21 mouse cellular contexts compared by ENCODE assay signal in the genomic region with DNA sequence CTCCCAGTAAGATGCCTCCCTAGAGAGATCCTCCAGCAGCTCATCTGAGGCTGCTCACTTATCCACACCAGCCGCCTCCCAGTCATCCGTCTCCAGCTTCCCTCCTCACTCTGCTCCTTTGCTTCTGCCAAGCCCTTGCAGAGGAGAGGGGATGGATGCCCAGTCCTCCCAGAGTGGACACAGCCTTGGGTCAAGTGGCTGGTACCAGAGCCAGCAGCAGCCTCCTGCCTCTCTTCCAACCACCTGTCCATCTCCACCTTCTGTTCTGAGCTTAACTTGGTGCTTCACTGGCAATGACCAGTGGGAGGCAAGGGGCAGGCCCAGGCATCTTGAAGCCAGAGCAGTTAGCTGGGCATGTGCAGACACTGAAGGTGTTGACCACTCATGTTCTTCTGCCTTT. TPM values are rescaled to one million over a fixed set of nuclear protein-coding genes. Genes with fewer than 3 reads are reported as not detected.
DNase-seq lines count a peak whose midpoint lies in the region; TF ChIP-seq lines count a peak whose summit lies in the region.
"Had no signal": no experiment of that assay in that cellular context is flagged by ENCODE, and none has a peak within 500 bp of the region (broad histone marks: within the 10 kb centered on the region; RNA-seq: fewer than 3 reads in every experiment).

No protein-coding gene starts in this region.

- intact Hi-C loops in gastrocnemius, adult 2 months (cut with DNase I): no loop called here

- peak; percentile 80 for DNase-seq in gastrocnemius, adult 2 months
- DNase-seq in gastrocnemius, postnatal 10 days: no peak
- DNase-seq in cerebellum, adult 9-10 months: peak; percentile 45
- DNase-seq in gastrocnemius, adult 8-10 months (ENCODE audit: low spot score in 2 of 2): peak; percentile 34 to 66
- no peak for DNase-seq in kidney, postnatal 14 days
- no peak for DNase-seq in right cerebral cortex, postnatal 14 days
- DNase-seq in T-cell, adult 2 months (ENCODE audit: low spot score): no peak
- DNase-seq: adrenal gland, postnatal 25 days; heart, adult 18-20 months; kidney, postnatal 36 days; layer of hippocampus, postnatal 36 days; liver, embryonic 13.5 days; lung, adult 2 months; lung, postnatal 14 days; right cerebral cortex, postnatal 4 days; thymus, postnatal 25 days had no signal

- H3K27ac ChIP-seq in gastrocnemius, adult 2 months: peak overlapping the region; percentile 91; the same call in 1 of the 2 replicates
- H3K27ac ChIP-seq: embryonic facial prominence, embryonic 10.5 days; forebrain, embryonic 10.5 days; heart, embryonic 13.5 days; hindbrain, embryonic 12.5 days; liver, embryonic 13.5 days; stomach, embryonic 15.5 days had no signal

- H3K4me3 ChIP-seq in gastrocnemius, adult 2 months: no peak overlapping the region
- H3K4me3 ChIP-seq: embryonic facial prominence, embryonic 10.5 days; forebrain, embryonic 10.5 days; heart, embryonic 13.5 days; hindbrain, embryonic 12.5 days; liver, embryonic 13.5 days; stomach, embryonic 15.5 days had no signal

- no peak for TF ChIP-seq CTCF in gastrocnemius, adult 2 months (IDR thresholded peaks at IDR 0.05)

RNA-seq across cellular contexts. Expression of gene Aamdc, which starts 32.8 kb away (rescaled TPM):
- 100 to 1,000 TPM; 113 to 130 TPM for total RNA-seq in gastrocnemius, adult 2 months (2021)
- total RNA-seq in gastrocnemius, postnatal 10 days (2021): 100 to 1,000 TPM; 131 to 137 TPM
- 100 to 1,000 TPM; 117 to 148 (median 134) TPM for total RNA-seq in gastrocnemius, adult 8-10 months (2022)

RNA-seq across cellular contexts. Expression of gene Rsf1, which starts 33.2 kb away (rescaled TPM):
- 10 to 100 TPM; 14.1 to 16.0 TPM for total RNA-seq in gastrocnemius, adult 2 months (2021)
- total RNA-seq in gastrocnemius, postnatal 10 days (2021): 10 to 100 TPM; 15.5 to 20.5 TPM
- 10 to 100 TPM; 13.6 to 16.2 (median 14.5) TPM for total RNA-seq in gastrocnemius, adult 8-10 months (2022)

Comparison
In these comparisons a context has a peak if more than half of its experiments do, and no peak if none do; other contexts are left out.
1. DNase-seq: peak in gastrocnemius, adult 2 months (single experiment), cerebellum, adult 9-10 months (single experiment) and gastrocnemius, adult 8-10 months (2 of 2); none in gastrocnemius, postnatal 10 days (single experiment), kidney, postnatal 14 days (single experiment), right cerebral cortex, postnatal 14 days (single experiment) and T-cell, adult 2 months (single experiment).